11 mouse cellular contexts compared by ENCODE assay signal in the genomic region with DNA sequence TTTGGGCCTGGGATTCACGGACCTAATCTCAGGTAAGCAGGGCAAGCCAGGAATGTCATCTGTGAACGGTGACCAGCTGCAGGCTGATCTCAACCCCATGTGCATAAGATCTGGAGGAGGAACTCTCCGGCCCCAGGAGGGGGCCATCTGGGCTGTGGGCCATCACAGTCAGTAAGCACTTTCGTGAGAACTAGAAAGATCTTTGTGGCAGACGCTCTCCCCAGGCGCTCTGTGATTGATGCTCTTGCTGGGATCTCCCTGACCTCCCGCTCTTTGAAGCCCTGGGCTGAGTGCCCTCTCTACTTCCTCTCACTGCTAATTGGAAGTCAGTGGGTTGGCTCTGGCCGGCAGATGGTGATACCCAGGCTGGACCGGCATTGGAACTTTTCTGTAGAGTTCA.
DNase-seq lines count a peak whose midpoint lies in the region; ATAC-seq and TF ChIP-seq lines count a peak whose summit lies in the region.
"Had no signal": no experiment of that assay in that cellular context is flagged by ENCODE, and none has a peak within 500 bp of the region (broad histone marks: within the 10 kb centered on the region; RNA-seq: fewer than 3 reads in every experiment).

No protein-coding gene starts in this region.

- peak; percentile 40; the same call in 1 of the 2 replicates for ATAC-seq in hindbrain, embryonic 16.5 days
- ATAC-seq in hindbrain, embryonic 12.5 days (ENCODE audit: low FRiP score): no peak
- no peak for ATAC-seq in CD4-positive, CD25-positive, alpha-beta regulatory T cell, adult 4 months

- H3K4me1 ChIP-seq in hindbrain, embryonic 16.5 days (ENCODE audit: control insufficient read depth, insufficient read depth, low read depth, low read length): no peaks in the 10 kb centered on the region
- H3K4me1 ChIP-seq in hindbrain, embryonic 12.5 days: no peaks in the 10 kb centered on the region

- DNase-seq in brain, embryonic 14.5 days (ENCODE audit: low read depth): peak; percentile 30
- DNase-seq in kidney, adult 9 months: peak; percentile 46
- DNase-seq in mesoderm, embryonic 11.5 days (ENCODE audit: low read depth, low spot score): peak; percentile 87
- DNase-seq in urinary bladder, postnatal 4 days (ENCODE audit: low spot score in 2 of 2): no peak
- no peak for DNase-seq in layer of hippocampus, adult 2 months (ENCODE audit: low spot score in 2 of 2)
- DNase-seq: gastrocnemius, postnatal 25 days had no signal

- 37% methylated on average over 9 of the region's 9 CpGs for WGBS in hindbrain, embryonic 16.5 days
- 33% methylated on average over 9 of the region's 9 CpGs for WGBS in hindbrain, embryonic 12.5 days

- TF ChIP-seq POLR2A in brain, embryonic 14.5 days (IDR thresholded peaks at IDR 0.05; ENCODE audit: borderline replicate concordance, extremely low read depth, insufficient read depth, insufficient read length, poor library complexity, severe bottlenecking): no peak

- no peaks in the 10 kb centered on the region for H3K9me3 ChIP-seq in hindbrain, embryonic 16.5 days (ENCODE audit: control insufficient read depth, low read length)
- H3K9me3 ChIP-seq in hindbrain, embryonic 12.5 days (replicated peaks): no peaks in the 10 kb centered on the region

- no peak overlapping the region for H3K27ac ChIP-seq in hindbrain, embryonic 16.5 days (ENCODE audit: low read depth, low read length)
- H3K27ac ChIP-seq in hindbrain, embryonic 12.5 days: no peak overlapping the region
- H3K27ac ChIP-seq in layer of hippocampus, adult 2 months: no peak overlapping the region
- H3K27ac ChIP-seq: left cerebral cortex, adult 2 months had no signal

- no peak overlapping the region for H3K4me3 ChIP-seq in hindbrain, embryonic 16.5 days (ENCODE audit: low read length)
- no peak overlapping the region for H3K4me3 ChIP-seq in hindbrain, embryonic 12.5 days
- H3K4me3 ChIP-seq in layer of hippocampus, adult 2 months: no peak overlapping the region
- H3K4me3 ChIP-seq: left cerebral cortex, adult 2 months; myocyte had no signal

- no peaks in the 10 kb centered on the region for H3K27me3 ChIP-seq in hindbrain, embryonic 16.5 days (replicated peaks; ENCODE audit: control insufficient read depth, insufficient read depth, low read length)
- no peaks in the 10 kb centered on the region for H3K27me3 ChIP-seq in hindbrain, embryonic 12.5 days

- H3K36me3 ChIP-seq in hindbrain, embryonic 16.5 days (ENCODE audit: control insufficient read depth, insufficient read depth, low read length): no peaks in the 10 kb centered on the region
- H3K36me3 ChIP-seq in hindbrain, embryonic 12.5 days: no peaks in the 10 kb centered on the region

- no peak for TF ChIP-seq CTCF in brain, embryonic 14.5 days (IDR thresholded peaks at IDR 0.05; ENCODE audit: borderline replicate concordance, extremely low read depth, insufficient read depth, insufficient read length)
- TF ChIP-seq CTCF in layer of hippocampus, adult 2 months (conservative IDR thresholded peaks at IDR 0.05): no peak

- H3K4me2 ChIP-seq in hindbrain, embryonic 16.5 days (ENCODE audit: low read length): no peak overlapping the region
- no peak overlapping the region for H3K4me2 ChIP-seq in hindbrain, embryonic 12.5 days (replicated peaks)

- H3K9ac ChIP-seq in hindbrain, embryonic 16.5 days (ENCODE audit: low read depth, low read length): no peak overlapping the region
- no peak overlapping the region for H3K9ac ChIP-seq in hindbrain, embryonic 12.5 days

Comparison
In these comparisons a context has a peak if more than half of its experiments do, and no peak if none do; other contexts are left out.
1. DNase-seq: peak in brain, embryonic 14.5 days (single experiment), kidney, adult 9 months (single experiment) and mesoderm, embryonic 11.5 days (single experiment); none in urinary bladder, postnatal 4 days (0 of 2) and layer of hippocampus, adult 2 months (0 of 2).